Mouse (Mus musculus) ES-Bruce4 (cell line): Measurements from ENCODE around the gene Ctc1.

Experiments
- CTCF ChIP-seq: IDR thresholded peaks from one replicate; pipeline ENCODE4 v1.8.1; 2011; ENCODE audit warnings: low read depth, low read length
- EP300 ChIP-seq: IDR thresholded peaks from 2 replicates; pipeline ENCODE4 v1.6.1; 2011; ENCODE audit warnings: low read depth, low read length; ENCODE audit not compliant: insufficient read depth
- POLR2A ChIP-seq: IDR thresholded peaks from one replicate; pipeline ENCODE4 v1.8.1; 2011; ENCODE audit warnings: low read length; ENCODE audit not compliant: insufficient read depth

DNA sequence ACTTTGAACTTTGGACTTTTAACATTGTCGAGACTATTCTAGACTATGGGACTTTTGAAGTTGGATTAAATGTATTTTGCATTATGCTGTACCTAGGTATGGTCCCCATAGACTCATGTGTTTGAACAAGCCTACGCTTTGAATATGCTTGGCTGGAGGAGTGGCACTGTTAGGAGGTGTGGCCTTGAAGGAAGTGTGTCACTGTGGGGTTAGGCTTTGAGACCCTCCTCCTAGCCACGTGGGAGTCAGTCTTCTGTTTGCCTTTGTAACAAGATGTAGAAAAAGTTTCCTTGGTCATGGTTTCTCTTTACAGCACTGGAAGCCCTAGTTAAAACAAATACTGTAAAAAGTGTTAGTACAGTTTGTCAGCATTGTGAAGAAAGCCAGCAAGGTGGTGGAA is 38.1 kb downstream of the Ctc1 start:
- TF ChIP-seq POLR2A (no peak), EP300 (no peak), CTCF (no peak)
